Mouse (Mus musculus): Measurements from ENCODE around the gene Nckap1l.
"Not testable (repeated sequence)": the region's sequence is repeated elsewhere in the genome, so short reads cannot be mapped to it uniquely, and the experiment has no call there.

Gene Nckap1l

DNA sequence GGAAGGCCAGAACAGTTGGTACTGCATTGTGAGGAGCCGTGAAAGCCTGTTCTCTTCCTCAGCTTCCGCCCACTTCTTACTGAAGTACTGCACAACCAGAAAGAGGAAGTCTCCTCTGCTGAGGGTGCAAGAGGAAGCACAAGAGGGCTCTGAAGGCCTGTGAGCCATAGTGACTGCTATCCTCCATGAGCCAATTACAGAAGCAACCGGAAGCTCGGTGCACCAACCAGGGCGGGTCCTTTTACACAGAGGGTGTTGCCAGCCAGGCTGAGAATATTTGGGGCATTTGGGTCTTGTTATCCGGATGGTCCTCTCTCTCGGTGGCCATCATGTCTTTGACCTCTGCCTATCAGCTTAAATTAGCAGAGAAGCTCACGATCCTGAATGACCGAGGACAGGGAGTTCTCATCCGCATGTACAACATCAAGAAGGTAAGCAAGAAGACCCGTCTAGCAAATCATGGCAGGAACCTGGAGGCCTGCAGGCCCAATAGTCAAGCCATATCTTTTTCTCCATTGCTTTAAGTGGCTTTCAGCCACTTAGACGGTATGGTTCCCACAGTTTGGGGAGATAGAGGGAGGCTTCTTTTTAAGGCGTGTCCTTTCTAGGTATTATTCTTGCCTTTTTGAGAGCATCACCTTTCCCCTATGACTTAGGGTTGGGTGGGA lies at the start of gene Nckap1l:
TSS of gene Nckap1l (plus strand) at position 244 of the 668 bp plus-strand sequence.
- DNase-seq (ENCODE audit: low spot score in 2 of 2): peak; percentile 16 to 27

DNA sequence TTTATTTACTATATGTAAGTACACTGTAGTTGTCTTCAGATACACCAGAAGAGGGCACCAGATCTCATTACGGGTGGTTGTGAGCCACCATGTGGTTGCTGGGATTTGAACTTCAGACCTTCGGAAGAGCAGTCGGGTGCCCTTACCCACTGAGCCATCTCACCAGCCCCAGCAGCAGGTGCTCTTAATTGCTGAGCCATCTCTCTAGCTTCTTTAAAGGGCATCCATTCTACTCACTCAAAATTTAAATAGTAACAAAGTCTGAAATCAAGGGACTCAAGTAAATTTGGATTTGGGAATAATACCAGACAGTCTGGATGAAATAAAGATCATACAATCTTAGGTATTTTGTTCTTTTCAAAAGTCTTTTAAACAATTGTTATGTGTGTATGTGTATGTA lies 48.0 kb upstream of the Nckap1l start:
- not testable (repeated sequence) for DNase-seq (ENCODE audit: low spot score in 2 of 2)

DNA sequence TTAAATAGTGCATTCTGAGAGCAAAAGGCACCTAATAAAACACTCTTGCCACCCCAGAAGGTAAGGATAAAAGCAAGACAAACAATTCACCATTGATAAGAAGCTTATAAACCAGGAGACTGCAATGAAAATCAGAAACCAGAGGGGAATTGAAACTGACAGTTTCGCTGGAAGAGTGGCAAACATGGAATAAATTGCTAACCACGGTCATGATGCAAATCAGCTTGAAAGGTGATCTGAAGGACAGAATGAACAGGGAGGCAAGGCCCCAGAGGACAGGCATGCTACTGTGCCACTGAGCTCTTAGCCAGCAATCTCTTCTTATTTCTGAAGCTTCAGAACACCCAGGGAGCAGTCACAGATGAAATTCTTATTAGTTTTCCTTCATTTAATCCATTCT lies 26.6 kb upstream of the Nckap1l start:
- no peak for DNase-seq (ENCODE audit: low spot score in 2 of 2)

DNA sequence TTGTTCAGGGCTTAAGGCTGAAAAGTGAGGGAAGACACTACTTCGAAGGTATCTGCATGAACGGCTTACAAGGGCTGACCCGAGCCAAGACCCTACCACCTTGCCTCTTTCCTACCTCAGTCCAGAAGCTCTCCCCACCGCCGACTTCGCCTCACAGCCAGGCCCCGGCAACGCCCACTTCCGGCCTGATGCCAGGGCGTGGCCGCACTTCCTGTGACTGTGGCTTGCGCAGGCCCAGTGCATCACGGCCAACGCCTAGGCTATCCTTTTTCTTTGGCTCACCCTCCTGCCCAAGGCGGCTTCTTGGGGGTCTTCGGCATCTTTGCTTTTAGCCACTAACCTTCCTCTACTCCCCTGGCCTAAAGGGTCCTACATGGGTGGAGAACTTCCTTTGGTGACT lies 23.4 kb upstream of the Nckap1l start, which contains the start of gene Gtsf1:
TSS of gene Gtsf1 (minus strand) at position 230 of the 400 bp plus-strand sequence.
- no peak for DNase-seq (ENCODE audit: low spot score in 2 of 2)

DNA sequence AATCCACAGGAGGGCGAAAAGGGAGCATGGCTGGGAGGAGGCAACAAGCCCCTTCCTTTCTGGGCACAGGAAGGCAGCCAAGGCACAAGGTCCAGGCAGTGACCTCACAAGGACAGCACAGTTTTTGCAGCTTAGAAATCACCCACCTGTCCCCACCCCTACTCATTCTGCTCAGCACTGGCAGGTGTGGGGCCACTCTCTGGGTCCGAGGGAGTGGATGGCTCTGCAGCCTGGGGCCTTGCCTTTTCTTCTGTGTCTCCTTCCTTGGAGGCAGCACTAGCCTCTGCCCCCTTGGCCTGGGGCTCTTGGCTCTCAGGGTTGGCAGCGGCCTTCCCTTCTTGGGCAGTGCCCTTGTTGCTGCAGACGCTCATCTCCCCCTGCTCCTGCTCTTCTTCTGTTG lies 7.6 kb upstream of the Nckap1l start:
- DNase-seq (ENCODE audit: low spot score in 2 of 2): not testable (repeated sequence)

DNA sequence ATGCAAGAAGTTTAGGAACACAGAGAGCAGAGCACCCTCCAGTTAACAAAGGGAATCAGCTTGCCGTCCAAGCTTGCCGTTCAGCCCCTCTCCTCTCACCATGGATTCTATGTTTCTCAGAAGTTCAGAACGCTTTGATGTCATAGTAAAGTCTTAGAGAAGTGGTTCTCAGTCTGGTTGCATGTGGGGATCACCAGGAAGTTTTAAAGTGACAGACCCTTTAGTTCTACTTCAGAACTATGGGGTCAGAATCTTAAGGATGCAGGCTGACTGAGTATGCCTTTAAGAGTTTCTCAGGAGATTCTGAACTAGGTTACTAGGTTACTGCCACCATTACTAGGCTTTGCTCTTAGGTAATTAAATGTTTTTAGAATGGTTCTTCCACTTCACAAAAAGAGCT lies 5.2 kb upstream of the Nckap1l start, which contains the start of gene Gtsf2:
TSS of gene Gtsf2 (minus strand) at position 101 of the 400 bp plus-strand sequence.
- DNase-seq (ENCODE audit: low spot score in 2 of 2): no peak

DNA sequence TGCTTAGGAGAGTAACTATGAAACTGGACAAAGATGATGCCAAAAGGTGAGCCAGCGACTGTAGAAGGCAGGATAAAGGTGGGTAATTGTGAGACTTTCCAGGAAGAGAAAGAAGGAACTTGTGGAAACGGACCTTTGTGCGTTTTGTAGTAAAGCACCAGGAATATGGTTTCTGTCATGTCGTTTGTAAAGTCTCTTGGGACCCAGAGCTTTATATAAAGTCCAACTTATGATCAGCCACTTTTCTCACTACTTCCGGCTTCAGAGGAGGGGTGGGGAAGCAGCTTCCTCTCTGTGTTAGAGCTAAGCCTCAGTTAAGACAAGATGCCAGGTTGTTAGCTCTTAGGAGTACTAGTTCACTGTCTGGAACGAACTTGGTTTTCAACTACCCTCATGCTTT lies 855 bp downstream of the Nckap1l start:
- DNase-seq (ENCODE audit: low spot score in 2 of 2): no peak

DNA sequence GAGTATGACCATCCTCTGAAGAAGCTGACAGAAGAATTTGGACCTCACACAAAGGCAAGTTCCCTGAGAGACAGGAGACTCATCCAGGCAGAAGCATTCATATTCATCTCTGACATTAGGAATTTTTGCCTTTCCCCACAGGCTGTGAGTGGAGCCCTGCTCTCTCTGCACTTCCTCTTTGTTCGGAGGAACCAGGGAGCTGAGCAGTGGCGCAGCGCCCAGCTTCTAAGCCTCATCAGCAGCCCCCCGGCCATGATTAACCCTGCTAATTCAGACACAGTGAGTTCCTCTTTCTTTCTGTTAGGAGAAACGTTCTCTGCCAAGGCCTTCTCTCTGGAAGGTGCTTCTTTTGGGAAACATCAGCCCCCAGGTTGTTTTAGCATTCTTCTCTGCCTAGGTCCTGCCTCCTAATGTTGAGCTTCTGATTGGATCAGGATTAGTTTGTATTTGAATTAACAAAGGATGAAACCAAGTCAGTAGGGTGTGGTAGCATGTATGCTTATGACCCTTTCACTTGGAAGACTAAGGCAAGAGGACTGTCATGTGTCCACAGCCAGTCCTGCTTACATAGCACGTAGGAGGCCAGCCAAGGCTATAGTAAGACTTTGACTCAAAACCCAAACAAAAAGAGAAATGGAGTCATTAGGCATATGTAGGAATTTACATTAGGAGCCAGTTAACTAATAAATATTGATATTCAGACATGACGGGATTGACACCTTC lies 9.1 kb downstream of the Nckap1l start:
- peak in 1 of 2 experiments; percentile 15 for DNase-seq (ENCODE audit: low spot score in 2 of 2)

DNA sequence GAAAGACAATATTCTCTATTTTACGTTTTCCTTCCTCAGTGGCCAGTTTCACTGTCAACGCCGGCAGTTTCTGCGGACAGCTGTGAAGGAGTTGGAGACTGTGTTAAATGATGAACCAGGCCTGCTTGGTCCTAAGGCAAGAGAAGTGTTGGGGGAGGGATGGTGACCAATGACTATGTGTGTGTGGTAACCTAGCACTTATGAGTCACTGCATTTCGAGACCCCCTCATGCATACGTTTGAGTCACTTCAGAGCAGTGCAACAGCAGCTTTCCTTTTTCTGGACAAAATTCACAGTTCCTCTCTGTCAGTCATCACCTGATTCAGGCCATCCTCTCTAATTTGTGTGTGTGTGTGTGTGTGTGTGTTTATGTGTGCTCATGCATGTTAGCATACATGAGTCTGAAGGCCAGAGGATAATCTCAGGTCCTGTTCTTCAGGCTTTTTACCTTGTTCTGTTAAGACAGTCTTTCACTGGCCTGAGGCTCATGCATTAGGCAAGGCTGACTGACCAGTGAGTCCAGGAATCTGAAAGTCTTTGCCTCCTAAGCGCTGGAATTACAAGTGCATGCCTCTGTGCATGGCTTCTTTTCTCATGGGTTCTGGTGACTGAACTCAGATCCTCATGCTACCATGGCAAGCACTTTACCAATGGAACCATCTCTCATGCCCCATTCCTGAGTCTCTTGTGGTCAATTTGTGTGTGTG lies 18.0 kb downstream of the Nckap1l start:
- no peak for DNase-seq (ENCODE audit: low spot score in 2 of 2)

DNA sequence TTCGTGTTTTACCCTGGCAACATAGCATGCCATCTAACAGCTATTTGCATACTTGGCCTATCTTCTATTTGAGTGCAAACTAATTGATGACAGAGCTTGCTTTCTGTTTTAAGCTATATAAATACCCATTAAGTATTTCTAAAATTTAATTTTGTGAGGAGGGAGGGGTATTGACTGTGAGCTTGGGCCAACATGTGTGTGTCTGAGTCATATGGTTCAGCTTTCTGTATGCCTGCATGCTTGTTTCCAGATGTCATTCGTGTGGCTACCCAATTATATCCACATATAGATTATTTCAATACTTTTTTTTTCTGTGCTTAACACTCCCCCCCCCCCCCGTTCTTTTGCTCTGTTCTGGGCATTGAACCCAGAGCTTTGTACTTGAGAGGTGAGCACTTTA lies 18.7 kb downstream of the Nckap1l start:
- no peak for DNase-seq (ENCODE audit: low spot score in 2 of 2)

DNA sequence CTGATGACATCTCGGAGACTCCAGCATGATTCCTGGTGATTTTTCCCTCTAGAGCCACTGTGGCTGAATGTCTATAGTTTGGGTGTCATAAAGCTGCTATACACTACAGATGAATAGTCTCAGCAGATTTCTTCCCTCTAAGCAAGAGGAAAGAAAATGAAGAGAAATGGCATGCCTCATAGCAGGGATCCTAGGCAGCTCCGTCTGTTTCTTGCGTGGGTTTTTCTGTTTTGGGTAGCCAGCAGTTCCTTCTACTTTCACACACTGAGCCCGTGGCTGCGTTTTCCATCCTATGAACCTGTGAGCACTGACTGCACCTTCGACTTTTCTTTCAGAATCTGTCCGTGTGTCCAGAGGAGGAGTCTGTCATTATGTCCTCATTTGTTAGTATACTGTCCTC lies 19.6 kb downstream of the Nckap1l start:
- no peak for DNase-seq (ENCODE audit: low spot score in 2 of 2)

DNA sequence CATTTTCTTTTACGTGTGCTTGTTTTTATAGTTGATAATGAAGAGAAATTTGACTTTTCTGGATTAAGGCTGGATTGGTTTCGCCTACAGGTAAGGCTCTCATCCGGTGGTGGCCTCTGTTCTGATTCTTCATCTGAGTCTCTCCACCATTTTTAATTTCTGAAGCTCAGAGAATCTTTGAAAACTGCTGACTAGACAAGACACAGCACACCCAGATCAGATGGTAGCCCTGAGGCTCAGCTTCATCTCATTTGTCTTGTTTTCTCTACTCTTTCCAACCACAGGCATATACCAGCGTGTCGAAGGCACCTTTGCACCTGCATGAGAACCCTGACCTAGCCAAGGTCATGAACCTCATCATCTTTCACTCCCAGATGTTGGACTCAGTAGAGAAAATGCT lies 20.2 kb downstream of the Nckap1l start:
- no peak for DNase-seq (ENCODE audit: low spot score in 2 of 2)

DNA sequence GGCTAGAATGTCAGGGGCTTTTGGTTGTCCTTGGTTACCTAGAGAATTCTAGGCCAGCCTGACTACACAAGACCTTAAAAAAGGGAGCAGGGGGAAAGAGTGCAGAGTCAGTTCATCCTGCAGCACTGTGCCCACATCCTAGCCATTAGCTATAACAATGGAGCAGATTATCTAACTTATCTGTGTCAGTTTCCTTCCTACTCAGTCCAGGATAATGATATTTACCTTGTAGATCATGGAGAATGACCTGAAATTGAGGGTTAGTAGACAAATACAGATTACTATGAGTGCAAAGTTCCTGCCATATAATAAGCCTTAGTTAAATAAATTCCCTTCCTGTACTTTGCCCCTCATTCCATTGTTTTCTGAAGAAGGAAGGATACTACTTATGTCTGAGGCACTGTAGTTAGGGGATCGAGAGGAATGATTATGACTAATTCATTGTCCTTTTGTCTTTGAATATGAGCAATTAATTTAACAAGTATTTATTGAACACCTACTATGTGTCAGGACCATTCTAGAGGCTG lies 25.5 kb downstream of the Nckap1l start:
- no peak for DNase-seq (ENCODE audit: low spot score in 2 of 2)

DNA sequence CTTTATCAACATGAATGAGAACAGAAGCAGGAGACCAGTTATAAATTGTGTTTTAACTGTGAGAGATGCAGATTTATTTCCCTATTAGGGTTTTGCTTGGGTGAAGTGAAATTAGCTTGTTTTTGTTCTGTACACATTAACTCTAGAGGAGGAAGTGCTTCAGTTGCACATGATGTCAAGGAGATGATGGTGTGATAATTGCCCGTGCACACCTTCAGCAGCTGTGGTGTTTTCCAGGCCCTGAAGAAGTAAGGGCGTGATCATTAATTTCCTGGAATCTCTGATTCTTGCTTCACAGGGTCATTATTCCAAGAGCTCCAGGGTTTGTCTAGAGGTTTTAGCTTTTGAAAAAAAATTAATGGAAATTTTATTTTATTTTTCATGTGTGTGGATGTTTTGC lies 26.5 kb downstream of the Nckap1l start:
- DNase-seq (ENCODE audit: low spot score in 2 of 2): no peak

DNA sequence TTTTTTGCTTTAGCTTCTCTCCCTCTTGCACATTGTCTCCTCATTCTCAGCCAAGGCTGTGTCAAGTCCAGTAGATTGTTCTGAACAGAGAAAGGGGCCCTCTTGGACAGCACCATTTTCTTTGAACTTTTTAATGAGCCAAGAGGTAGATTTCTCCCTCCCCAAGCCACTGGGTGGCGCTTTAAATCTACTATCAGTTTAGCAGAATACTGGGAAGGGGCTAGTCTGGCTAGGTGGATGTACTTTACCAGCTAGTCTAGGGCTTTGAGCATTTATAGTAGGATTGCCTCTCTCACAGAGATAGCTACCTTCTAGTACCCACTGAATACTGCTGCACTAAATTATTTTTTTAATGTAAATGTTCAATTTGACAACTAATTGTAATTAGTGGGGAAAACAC lies 28.9 kb downstream of the Nckap1l start:
- peak in 1 of 2 experiments; percentile 30 for DNase-seq (ENCODE audit: low spot score in 2 of 2)

DNA sequence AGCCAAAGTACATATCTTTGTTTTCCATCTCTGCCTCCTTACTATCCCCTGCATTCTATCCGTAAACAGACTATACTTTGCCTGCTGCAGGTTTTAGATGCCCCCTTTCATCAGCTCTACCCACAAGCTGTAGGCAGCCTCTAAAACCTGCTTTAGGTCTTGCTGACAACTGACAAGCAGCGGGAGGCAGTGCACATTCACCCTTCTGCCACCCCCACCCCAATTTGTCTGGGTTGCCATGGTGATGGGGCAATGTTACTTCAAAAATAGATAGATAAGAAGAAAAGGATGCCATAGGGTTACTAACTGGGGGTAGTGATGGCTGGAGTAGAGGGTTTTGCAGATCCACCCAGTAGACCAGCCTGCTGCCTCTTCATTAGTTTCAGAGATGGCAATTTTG lies 30.9 kb downstream of the Nckap1l start:
- peak in 1 of 2 experiments; percentile 28 for DNase-seq (ENCODE audit: low spot score in 2 of 2)

DNA sequence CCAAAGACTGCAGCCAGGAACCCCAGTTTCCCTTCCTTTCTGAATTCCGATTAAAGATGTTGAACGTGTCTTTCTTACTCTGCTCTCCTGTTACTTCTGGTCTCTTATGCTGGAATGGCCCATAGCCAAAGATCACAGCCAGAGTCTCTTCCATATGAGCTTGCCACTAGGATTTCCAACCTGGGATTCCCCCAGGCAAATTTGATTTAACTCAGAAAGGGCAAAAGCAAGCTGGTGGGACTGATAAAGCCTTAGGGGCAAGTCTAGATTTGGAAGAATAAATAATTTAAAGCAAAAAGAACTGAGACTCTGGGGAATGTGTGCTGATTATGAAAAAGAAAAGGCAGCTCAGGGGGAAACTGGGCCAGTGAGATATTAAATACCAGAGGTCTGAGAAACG lies 31.5 kb downstream of the Nckap1l start:
- no peak for DNase-seq (ENCODE audit: low spot score in 2 of 2)

DNA sequence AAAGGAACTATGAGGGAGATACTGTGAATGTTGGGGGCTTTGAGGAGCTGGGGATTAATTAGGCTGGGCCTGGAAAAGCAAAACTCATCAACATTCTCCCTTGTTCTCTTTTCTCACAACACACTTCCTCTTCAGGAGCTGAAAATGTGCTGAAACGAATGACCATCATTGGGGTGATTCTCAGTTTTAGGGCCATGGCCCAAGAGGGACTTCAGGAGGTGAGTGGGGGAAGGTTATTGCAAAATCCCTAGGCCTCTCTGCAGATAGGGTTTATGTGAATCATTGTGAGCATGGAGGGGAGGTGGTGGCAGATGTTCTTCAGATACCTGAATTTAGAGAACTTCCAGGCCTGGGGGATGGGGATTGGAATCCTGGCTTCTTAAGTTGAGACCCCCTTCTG lies 33.1 kb downstream of the Nckap1l start:
- no peak for DNase-seq (ENCODE audit: low spot score in 2 of 2)

DNA sequence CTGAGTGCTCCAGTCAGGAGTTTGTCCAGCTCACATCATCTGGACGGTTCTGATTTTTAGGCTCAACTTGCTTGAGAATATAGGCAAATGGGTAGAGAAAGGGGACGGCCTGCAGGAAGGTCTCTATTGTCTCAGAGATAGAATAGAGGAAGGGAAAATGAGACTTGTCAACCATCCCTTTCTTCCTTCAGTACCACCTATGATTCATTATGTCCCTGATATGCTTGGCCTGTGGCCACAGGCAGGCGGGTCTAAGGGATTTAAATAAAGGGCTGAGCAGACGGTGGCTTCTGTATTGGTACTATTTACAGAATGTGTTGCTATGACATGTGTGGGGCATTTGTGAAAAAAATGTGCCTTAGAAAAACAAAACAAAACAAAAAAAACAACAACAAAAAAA lies 34.7 kb downstream of the Nckap1l start:
- DNase-seq (ENCODE audit: low spot score in 2 of 2): no peak

DNA sequence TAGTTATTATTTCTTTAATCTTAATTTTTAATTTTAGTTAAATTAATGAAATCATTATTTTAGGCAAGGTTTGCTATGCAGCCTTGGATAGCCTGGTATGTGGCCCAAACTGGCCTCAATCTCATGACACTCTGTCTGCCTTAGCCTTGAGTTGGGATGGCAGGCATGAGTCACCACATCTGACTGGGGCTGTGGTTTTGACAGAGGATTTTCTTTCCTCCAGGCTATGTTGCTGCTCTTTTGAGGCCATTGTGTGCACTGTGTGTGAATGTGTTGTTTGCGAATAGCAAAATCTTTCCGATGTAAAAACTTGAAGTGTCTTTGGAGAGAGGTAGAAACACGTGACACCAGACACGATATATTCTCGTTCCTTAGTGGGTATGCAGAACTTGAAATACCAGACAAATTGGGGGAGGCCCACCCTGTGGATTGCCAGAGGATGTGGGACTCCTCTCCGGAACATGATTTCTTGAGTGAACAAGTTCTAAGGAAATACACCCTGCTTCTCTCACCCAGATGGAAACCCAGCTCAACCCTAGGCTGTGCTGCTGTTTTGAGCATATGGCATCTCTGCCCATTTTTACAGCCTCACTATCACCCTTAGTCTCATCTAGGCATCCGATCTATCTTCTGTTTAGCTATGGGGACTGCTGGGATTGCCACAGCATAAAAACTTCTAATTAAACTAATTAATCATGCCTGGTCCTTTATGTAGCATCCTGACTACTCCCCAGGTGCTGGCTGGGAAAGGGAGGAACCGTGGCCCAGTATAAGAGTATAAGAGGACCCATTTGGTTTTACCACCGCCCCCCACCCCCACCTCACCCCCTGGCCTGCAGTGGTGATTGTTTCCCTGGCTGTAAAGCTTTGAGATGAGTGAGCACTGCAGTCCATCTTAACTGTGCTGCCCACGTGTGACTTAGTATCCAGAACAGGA lies 42.9 kb downstream of the Nckap1l start:
- no peak for DNase-seq (ENCODE audit: low spot score in 2 of 2)

DNA sequence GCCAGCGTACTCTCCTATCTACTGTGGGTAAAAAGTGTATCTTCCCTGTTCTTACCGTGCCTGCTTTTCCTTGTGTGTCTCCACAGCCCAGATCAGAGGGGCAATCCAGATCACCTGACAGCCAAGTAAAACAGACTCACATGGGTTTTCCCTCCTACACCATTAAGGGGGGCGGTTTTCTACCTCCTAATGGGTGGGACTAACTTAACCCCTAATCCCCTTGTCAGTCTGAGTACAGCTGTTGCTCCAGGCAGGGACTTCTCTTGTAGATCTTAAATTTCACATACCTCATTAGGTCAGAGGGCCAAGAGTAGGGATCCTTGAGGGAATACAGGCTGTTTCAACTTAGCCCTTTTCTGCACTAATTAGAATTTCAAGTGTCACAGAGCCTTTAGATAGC lies 44.6 kb downstream of the Nckap1l start:
- no peak for DNase-seq (ENCODE audit: low spot score in 2 of 2)
